Mouse (Mus musculus) midbrain, postnatal 0 days (tissue): ENCODE data around the gene Tenm4. TPM values are rescaled to one million over a fixed set of nuclear protein-coding genes. Genes with fewer than 3 reads are reported as not detected.

Source experiments
- ATAC-seq: fragments of 200-750 bp; cut with Nextera tagmentation; 2 replicates; pipeline ENCODE4 v1.8.0; 2017; ENCODE audit warnings: moderate number of reproducible peaks, mild to moderate bottlenecking, moderate TSS enrichment, moderate library complexity; ENCODE audit not compliant: low FRiP score
- DNase-seq: peaks from one replicate; pipeline ENCODE4 v3.0.0-alpha.2; 2015; ENCODE audit warnings: low spot score
- H3K27ac ChIP-seq: fragments of 300-500 bp; sonication (generic); 2 replicates; pipeline ENCODE4 v1.5.1; 2014; ENCODE audit warnings: low read depth, mild to moderate bottlenecking, low read length, mixed read lengths
- H3K27me3 ChIP-seq: fragments of 300-500 bp; sonication (generic); 2 replicates; pipeline ENCODE4 v1.6.1; 2014; ENCODE audit warnings: low read length, control low read depth, mixed read lengths; ENCODE audit not compliant: insufficient read depth
- H3K36me3 ChIP-seq: fragments of 300-500 bp; sonication (generic); 2 replicates; pipeline ENCODE4 v1.6.1; 2014; ENCODE audit warnings: low read length, control low read depth, mixed read lengths; ENCODE audit not compliant: insufficient read depth
- H3K4me1 ChIP-seq: fragments of 300-500 bp; sonication (generic); 2 replicates; pipeline ENCODE4 v1.6.1; 2014; ENCODE audit warnings: mild to moderate bottlenecking, control low read depth, antibody characterized with exemption, low read length, mixed read lengths; ENCODE audit not compliant: insufficient read depth
- H3K4me2 ChIP-seq: fragments of 300-500 bp; sonication (generic); 2 replicates; pipeline ENCODE4 v1.6.1; 2014; ENCODE audit warnings: low read depth, mild to moderate bottlenecking, low read length, mixed read lengths; ENCODE audit not compliant: poor library complexity, severe bottlenecking
- H3K4me3 ChIP-seq: fragments of 300-500 bp; sonication (generic); 2 replicates; pipeline ENCODE4 v1.5.1; 2014; ENCODE audit warnings: low read depth, mild to moderate bottlenecking, low read length, moderate library complexity
- H3K9ac ChIP-seq: fragments of 300-500 bp; sonication (generic); replicated peaks from 2 replicates; pipeline ENCODE4 v1.6.1; 2014; ENCODE audit warnings: mild to moderate bottlenecking, low read length, moderate library complexity, mixed read lengths; ENCODE audit not compliant: poor library complexity, severe bottlenecking
- H3K9me3 ChIP-seq: fragments of 300-500 bp; sonication (generic); 2 replicates; pipeline ENCODE4 v1.6.1; 2016; ENCODE audit warnings: low read length, control low read depth
- CTCF ChIP-seq: IDR thresholded peaks from 2 replicates; pipeline ENCODE4 v1.5.1; 2016; ENCODE audit warnings: antibody characterized with exemption, mild to moderate bottlenecking
- WGBS: fragments of 180-500 bp; shearing (Covaris S2); extraction: QIAGEN DNeasy Blood & Tissue Kit; methylation state at CpG from one replicate; pipeline ENCODE4 v1.1.7; 2014; 5-methylcytosine and 5-hydroxymethylcytosine counted together
- polyA plus RNA-seq: library from polyadenylated mRNA; unstranded; fragments of >200 nt; fragmentation: Nextera tagmentation; extraction: Ambion mirVana; gene quantifications from 2 replicates; pipeline ENCODE4 v1.2.1, GENCODE M21; 2015
- total RNA-seq: library from RNA; depleted of rRNA; stranded (reverse); fragments of >200 nt; gene quantifications from 2 replicates; pipeline ENCODE4 v1.2.3, GENCODE M21; 2014

Tenm4 gene
- total and polyA plus RNA-seq, 2 experiments from 2014 or later: 35.9 to 56.0 TPM

DNA sequence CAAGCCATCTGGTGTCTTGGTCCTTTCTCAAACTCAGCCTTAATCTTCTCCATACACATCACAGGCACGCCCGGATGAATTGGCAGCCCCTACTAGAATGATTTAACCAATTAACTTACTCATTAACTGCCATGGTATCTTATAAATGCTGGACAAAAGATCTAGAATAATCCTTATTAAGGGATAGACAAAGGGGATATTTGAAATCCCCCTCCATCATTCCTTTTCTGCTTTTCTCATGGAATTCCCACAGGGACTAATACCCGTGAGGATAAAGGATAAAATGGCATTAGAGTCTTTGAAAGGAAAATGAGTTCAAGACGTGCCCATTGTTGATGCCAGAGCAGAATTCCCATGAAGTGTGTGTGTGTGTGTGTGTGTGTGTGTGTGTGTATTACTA, 99.6 kb downstream of the Tenm4 start:
- no peak for TF ChIP-seq CTCF
- Histone ChIP-seq H3K36me3 (no peaks in the 10 kb centered on the region), H3K4me2 (no peak overlapping the region), H3K4me3 (no peak overlapping the region), H3K27ac (no peak overlapping the region), H3K9me3 (no peaks in the 10 kb centered on the region), H3K27me3 (no peaks in the 10 kb centered on the region), H3K4me1 (0 out of 2 replicates have a peak, but pooled peaks cover 4% of the 10 kb centered on the region), H3K9ac (no peak overlapping the region)
- DNase-seq: peak; percentile 32
- ATAC-seq: no peak
- WGBS: 24% methylated on average over 4 of the region's 4 CpGs

DNA sequence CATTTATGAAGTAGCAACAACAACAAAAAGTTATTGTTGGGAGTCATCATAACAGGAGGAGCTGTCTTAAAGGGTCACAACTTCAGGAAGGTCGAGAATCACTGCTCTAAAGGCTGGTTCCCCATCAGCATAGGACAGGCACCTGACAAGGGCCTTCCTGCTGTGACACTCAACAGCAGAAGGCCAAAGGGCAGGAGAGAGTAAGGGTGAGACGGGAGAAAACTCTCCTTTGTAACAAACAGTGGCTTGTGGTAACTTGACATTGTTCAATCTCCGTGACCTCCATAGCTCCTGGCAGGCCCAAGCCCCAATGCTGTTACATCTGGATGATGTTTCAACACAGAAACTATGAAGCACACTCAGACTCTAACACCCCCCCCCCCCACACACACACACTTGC, 101.0 kb downstream of the Tenm4 start:
- Histone ChIP-seq H3K9ac (no peak overlapping the region), H3K36me3 (no peaks in the 10 kb centered on the region), H3K4me2 (no peak overlapping the region), H3K4me3 (no peak overlapping the region), H3K4me1 (0 out of 2 replicates have a peak, but pooled peaks cover 4% of the 10 kb centered on the region), H3K9me3 (no peaks in the 10 kb centered on the region), H3K27me3 (no peaks in the 10 kb centered on the region), H3K27ac (no peak overlapping the region)
- ATAC-seq (no peak), DNase-seq (no peak)
- 64% methylated on average over 3 of the region's 3 CpGs for WGBS
- no peak for TF ChIP-seq CTCF

DNA sequence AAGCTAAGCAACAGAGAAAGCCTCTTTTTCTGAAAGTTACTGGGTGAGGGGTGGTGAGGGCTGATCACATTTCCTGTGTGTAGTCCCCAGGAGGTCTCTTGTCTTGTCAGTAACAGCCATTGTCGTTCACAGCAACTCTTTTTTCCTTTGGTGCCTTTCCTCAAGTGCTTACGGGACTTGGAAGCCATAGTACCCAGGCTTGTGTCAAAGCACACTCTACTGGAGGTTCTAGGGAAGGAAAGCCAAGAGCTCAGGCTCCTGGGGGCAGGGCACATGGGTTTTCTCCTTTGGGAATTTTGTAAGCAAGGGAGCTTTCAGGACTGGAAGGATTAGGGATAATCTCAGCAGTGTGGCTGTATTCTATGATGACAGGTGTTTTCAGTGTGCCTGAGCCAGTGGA, 103.4 kb downstream of the Tenm4 start:
- H3K27me3 ChIP-seq: no peaks in the 10 kb centered on the region
- TF ChIP-seq CTCF: no peak
- H3K36me3 ChIP-seq: no peaks in the 10 kb centered on the region
- H3K9ac ChIP-seq: no peak overlapping the region
- WGBS: 82% methylated on average over 2 of the region's 2 CpGs
- ATAC-seq (no peak), DNase-seq (no peak)
- no peak overlapping the region for H3K4me3 ChIP-seq
- no peaks in the 10 kb centered on the region for H3K9me3 ChIP-seq
- peaks cover 4% of the 10 kb centered on the region; the same call in 1 of the 2 replicates for H3K4me1 ChIP-seq
- H3K27ac ChIP-seq: no peak overlapping the region
- no peak overlapping the region for H3K4me2 ChIP-seq

DNA sequence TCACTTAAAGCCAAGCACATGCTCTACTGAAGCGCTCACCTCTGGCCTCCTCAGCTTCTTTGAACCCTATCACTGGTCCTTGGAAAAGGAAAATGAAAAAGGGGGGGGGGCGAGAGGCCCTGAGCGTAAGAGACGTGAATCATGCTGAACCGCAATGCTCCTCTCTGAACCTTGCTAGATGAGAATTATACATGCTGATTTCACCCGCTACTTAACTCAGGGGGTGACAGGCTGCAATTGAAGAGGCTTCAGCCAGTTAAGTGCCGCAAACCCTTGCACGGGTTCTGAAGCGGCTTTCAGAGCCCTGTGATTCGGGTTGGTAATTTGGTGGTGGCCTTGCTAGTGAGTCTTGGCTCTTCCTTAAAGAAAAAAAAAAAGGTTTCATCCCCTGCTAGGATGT, 106.5 kb downstream of the Tenm4 start:
- Histone ChIP-seq H3K9me3 (no peaks in the 10 kb centered on the region), H3K4me3 (no peak overlapping the region), H3K4me1 (no peaks in the 10 kb centered on the region; the same call in 1 of the 2 replicates), H3K9ac (no peak overlapping the region), H3K27me3 (no peaks in the 10 kb centered on the region), H3K4me2 (0 out of 2 replicates have a peak overlapping the region, but pooled peaks have one; percentile 6), H3K27ac (no peak overlapping the region), H3K36me3 (no peaks in the 10 kb centered on the region)
- 0 out of 2 replicates have a peak, but pooled peaks have one; percentile 16 for ATAC-seq
- no peak for DNase-seq
- WGBS: 36% methylated on average over 10 of the region's 10 CpGs
- TF ChIP-seq CTCF: no peak

DNA sequence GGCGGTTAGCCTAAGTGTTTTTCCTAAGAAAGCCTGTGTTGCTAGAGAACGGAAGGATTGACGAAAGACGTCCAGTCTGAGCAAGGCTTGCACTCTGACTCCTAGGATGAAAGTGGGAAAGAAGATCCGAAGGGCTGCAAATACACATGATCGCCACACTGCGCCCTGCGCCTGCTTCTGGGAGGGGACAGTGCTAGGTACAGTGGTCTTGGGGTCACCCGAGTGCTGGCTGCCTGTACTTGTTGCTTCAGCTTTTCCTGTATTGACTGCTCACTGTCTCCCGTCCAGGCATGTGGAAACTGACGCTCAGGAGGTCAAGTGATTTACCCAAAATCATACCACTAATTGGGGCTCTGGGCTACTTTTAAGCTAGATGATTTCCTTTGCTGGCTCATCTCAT, 107.3 kb downstream of the Tenm4 start:
- Histone ChIP-seq H3K36me3 (no peaks in the 10 kb centered on the region), H3K4me3 (no peak overlapping the region), H3K27me3 (no peaks in the 10 kb centered on the region), H3K4me1 (no peaks in the 10 kb centered on the region; the same call in 1 of the 2 replicates), H3K9ac (no peak overlapping the region), H3K9me3 (no peaks in the 10 kb centered on the region), H3K27ac (no peak overlapping the region), H3K4me2 (no peak overlapping the region)
- no peak for DNase-seq
- 69% methylated on average over 11 of the region's 11 CpGs for WGBS
- no peak for TF ChIP-seq CTCF
- no peak for ATAC-seq

DNA sequence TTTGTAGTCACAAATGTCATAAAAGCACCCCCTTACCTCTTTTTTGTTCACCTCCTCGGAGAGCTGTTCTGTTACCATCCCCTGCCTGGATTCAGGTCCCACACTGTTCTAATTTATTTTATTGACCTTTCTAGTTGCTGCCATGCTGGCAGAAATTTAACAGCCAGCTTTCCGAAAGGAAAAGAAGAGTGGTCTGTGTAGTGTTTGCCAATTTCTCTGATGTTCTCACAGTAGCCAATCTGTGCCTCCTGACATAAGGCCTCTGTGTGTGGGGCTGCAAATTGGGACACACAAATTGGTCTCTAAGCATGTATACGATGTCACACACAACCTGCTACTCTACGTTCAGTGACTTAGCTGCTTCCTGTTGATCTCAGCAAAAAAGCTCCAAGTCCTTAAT, 109.7 kb downstream of the Tenm4 start:
- TF ChIP-seq CTCF: no peak
- Histone ChIP-seq H3K9ac (no peak overlapping the region), H3K4me1 (no peaks in the 10 kb centered on the region; the same call in 1 of the 2 replicates), H3K4me2 (no peak overlapping the region), H3K27ac (no peak overlapping the region), H3K4me3 (no peak overlapping the region), H3K36me3 (no peaks in the 10 kb centered on the region), H3K27me3 (no peaks in the 10 kb centered on the region), H3K9me3 (no peaks in the 10 kb centered on the region)
- no peak for ATAC-seq
- WGBS: 71% methylated on average over 4 of the region's 4 CpGs
- no peak for DNase-seq
